Mouse (Mus musculus): ENCODE measurements around the gene Sfxn4.
"Not testable (repeated sequence)": the region's sequence is repeated elsewhere in the genome, so short reads cannot be mapped to it uniquely, and the experiment has no call there.

The Sfxn4 gene

GRCm38 (mm10) chr19:60860868-60861700, at the start of gene Sfxn4:
Sfxn4 (minus strand) TSS chr19:60861479.
- DNase-seq (ENCODE audit: low read depth): peak; percentile 94

- DNase-seq (ENCODE audit: low read depth): no peak
Measured at GRCm38 (mm10) chr19:60910304-60910703, 49.0 kb upstream of the Sfxn4 start.

- DNase-seq (ENCODE audit: low read depth): no peak
Measured at GRCm38 (mm10) chr19:60905477-60905876, 44.2 kb upstream of the Sfxn4 start.

- DNase-seq (ENCODE audit: low read depth): no peak
Measured at GRCm38 (mm10) chr19:60903971-60904370, 42.7 kb upstream of the Sfxn4 start.

- DNase-seq (ENCODE audit: low read depth): no peak
Measured at GRCm38 (mm10) chr19:60903139-60903538, 41.9 kb upstream of the Sfxn4 start.

- DNase-seq (ENCODE audit: low read depth): peak; percentile 49
Measured at GRCm38 (mm10) chr19:60895251-60895880, 34.1 kb upstream of the Sfxn4 start.

GRCm38 (mm10) chr19:60891934-60892547, 30.8 kb upstream of the Sfxn4 start:
- DNase-seq (ENCODE audit: low read depth): peak; percentile 87

GRCm38 (mm10) chr19:60891123-60891470, 29.8 kb upstream of the Sfxn4 start:
- peak; percentile 27 for DNase-seq (ENCODE audit: low read depth)

- no peak for DNase-seq (ENCODE audit: low read depth)
Measured at GRCm38 (mm10) chr19:60890391-60891122, 29.3 kb upstream of the Sfxn4 start.

- DNase-seq (ENCODE audit: low read depth): peak; percentile 94
Measured at GRCm38 (mm10) chr19:60889714-60890315, 28.5 kb upstream of the Sfxn4 start, which contains the start of gene Grk5. Grk5 (plus strand) TSS chr19:60889749.

GRCm38 (mm10) chr19:60889101-60889713, 27.9 kb upstream of the Sfxn4 start:
- DNase-seq (ENCODE audit: low read depth): no peak

GRCm38 (mm10) chr19:60887637-60888036, 26.4 kb upstream of the Sfxn4 start:
- DNase-seq (ENCODE audit: low read depth): no peak

- DNase-seq (ENCODE audit: low read depth): no peak
Measured at GRCm38 (mm10) chr19:60883129-60883528, 21.9 kb upstream of the Sfxn4 start.

- peak; percentile 97 for DNase-seq (ENCODE audit: low read depth)
Measured at GRCm38 (mm10) chr19:60874064-60874694, 12.9 kb upstream of the Sfxn4 start, which contains the start of gene Prdx3. Prdx3 (minus strand) TSS chr19:60874556.

GRCm38 (mm10) chr19:60873501-60873900, 12.2 kb upstream of the Sfxn4 start:
- peak; percentile 38 for DNase-seq (ENCODE audit: low read depth)

GRCm38 (mm10) chr19:60872272-60872671, 11.0 kb upstream of the Sfxn4 start:
- no peak for DNase-seq (ENCODE audit: low read depth)

GRCm38 (mm10) chr19:60871366-60871765, 10.1 kb upstream of the Sfxn4 start:
- DNase-seq (ENCODE audit: low read depth): no peak

GRCm38 (mm10) chr19:60870489-60870888, 9.2 kb upstream of the Sfxn4 start:
- DNase-seq (ENCODE audit: low read depth): peak; percentile 37

- not testable (repeated sequence) for DNase-seq (ENCODE audit: low read depth)
Measured at GRCm38 (mm10) chr19:60866169-60866568, 4.9 kb upstream of the Sfxn4 start.

- no peak for DNase-seq (ENCODE audit: low read depth)
Measured at GRCm38 (mm10) chr19:60845731-60846130, 15.5 kb downstream of the Sfxn4 start.

GRCm38 (mm10) chr19:60843324-60843723, 18.0 kb downstream of the Sfxn4 start:
- no peak for DNase-seq (ENCODE audit: low read depth)

Data from induced T-regulatory cell, adult 2 months (primary cell).